Mouse (Mus musculus) CD4-positive, CD25-positive, alpha-beta regulatory T cell, adult 9 weeks (primary cell): ENCODE data around the gene Ctss. TPM values are rescaled to one million over a fixed set of nuclear protein-coding genes. Genes with fewer than 3 reads are reported as not detected.

Experiments used
- polyA plus RNA-seq: library from polyadenylated mRNA; unstranded; fragments of 100-300 nt; shearing (Covaris generic); gene quantifications from one replicate; pipeline ENCODE4 v1.2.1, GENCODE M21; 2017

Gene Ctss
- 386 TPM for polyA plus RNA-seq

GRCm38 (mm10) chr3:95526622-95527211 lies at the start of gene Ctss:
Gene Ctss, plus strand, starts transcription at chr3:95526786.

GRCm38 (mm10) chr3:95499024-95499423 lies 27.6 kb upstream of the Ctss start, which contains the start of gene Ctsk:
Gene Ctsk, plus strand, starts transcription at chr3:95499256.

GRCm38 (mm10) chr3:95559437-95559836 lies 32.9 kb downstream of the Ctss start, which contains the start of gene Hormad1:
Gene Hormad1, plus strand, starts transcription at chr3:95559677.

GRCm38 (mm10) chr3:95588604-95589086 lies 62.1 kb downstream of the Ctss start, which contains the start of gene Golph3l:
Gene Golph3l, plus strand, starts transcription at chr3:95588934.

Other genes with a start within 250 kb of the Ctss start
- 28.5 TPM for gene Mindy1, start 245.4 kb upstream of the Ctss start, polyA plus RNA-seq
- gene Prune1, start 244.7 kb upstream of the Ctss start, polyA plus RNA-seq, result 8.7 TPM
- gene Anxa9, start 219.6 kb upstream of the Ctss start, polyA plus RNA-seq, result 0.60 TPM
- 305 TPM for gene Cers2, start 212.0 kb upstream of the Ctss start, polyA plus RNA-seq
- 49.6 TPM for gene Setdb1, start 169.6 kb upstream of the Ctss start, polyA plus RNA-seq
- not detected for gene 4930558C23Rik, start 123.9 kb upstream of the Ctss start, polyA plus RNA-seq
- 60.8 TPM for gene Arnt, start 92.4 kb upstream of the Ctss start, polyA plus RNA-seq
- gene Ctsk, start 27.5 kb upstream of the Ctss start, polyA plus RNA-seq, result 0.19 TPM
- gene Hormad1, start 32.9 kb downstream of the Ctss start, polyA plus RNA-seq, result not detected
- gene Golph3l, start 62.1 kb downstream of the Ctss start, polyA plus RNA-seq, result 55.8 TPM
- 96.7 TPM for gene Ensa, start 98.2 kb downstream of the Ctss start, polyA plus RNA-seq
- gene Mcl1, start 132.0 kb downstream of the Ctss start, polyA plus RNA-seq, result 42.6 TPM
- gene Adamtsl4, start 161.1 kb downstream of the Ctss start, polyA plus RNA-seq, result 10.5 TPM
- gene Ecm1, start 212.8 kb downstream of the Ctss start, polyA plus RNA-seq, result 235 TPM
- gene Tars2, start 233.4 kb downstream of the Ctss start, polyA plus RNA-seq, result 88.7 TPM